Mouse (Mus musculus): ENCODE measurements at regions not wholly inside any gene's neighbourhood (a gene's known extent, or its start where the extent isn't known, plus 50 kb on each side); places are given as distances from the start of the nearest gene placed in this dataset.

GRCm38 (mm10) chr16:76082465-76082864 lies 60.4 kb upstream of the Samsn1 start:
- intact Hi-C loops (cut with DNase I) = no loop called here

GRCm38 (mm10) chr16:76079761-76080502 lies 57.9 kb upstream of the Samsn1 start:
- intact Hi-C loops (cut with DNase I) = no loop called here

DNA sequence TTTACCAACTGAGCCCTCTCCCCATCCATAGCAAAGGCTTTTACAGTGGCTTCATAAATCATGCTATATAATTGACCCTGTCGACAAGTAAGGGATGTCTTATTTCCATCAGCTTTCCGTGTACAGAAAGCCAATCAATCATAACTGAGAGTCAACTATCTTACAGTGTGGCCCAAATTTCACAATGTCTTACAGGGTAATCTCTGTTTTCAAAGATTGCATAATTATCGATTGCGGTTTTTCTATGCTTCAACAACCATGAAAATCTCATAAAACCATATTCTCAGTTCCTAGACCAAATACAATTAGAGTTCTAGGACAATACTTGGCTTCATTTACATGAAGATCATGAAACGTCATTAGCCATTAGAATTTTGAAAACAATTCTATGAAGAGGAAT lies 56.1 kb upstream of the Samsn1 start:
- intact Hi-C loops (cut with DNase I) = no loop called here

DNA sequence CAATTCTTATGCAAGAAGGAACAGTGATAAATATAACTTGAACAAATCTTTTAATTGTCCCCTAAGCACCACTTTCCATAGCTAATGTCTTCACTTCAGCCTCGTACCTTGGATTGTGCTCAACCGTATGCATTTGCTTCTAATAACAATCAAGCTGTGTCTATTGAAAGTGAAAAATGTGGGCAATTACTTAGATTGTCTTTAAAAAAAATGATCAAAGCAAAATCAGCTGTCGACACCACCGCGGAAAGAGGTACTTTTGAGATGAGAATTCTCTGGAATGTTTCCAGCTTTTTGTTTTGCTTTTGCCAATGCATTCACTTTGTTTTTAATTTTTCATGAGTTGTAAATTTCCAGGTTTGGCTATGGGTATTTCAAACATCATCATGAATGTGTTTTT lies 54.1 kb upstream of the Samsn1 start:
- intact Hi-C loops (cut with DNase I) = no loop called here

Measured in adrenal gland (tissue).